Mouse (Mus musculus) spleen, adult 2 months (tissue): ENCODE measurements around the gene Ubash3b. TPM values are rescaled to one million over a fixed set of nuclear protein-coding genes. Genes with fewer than 3 reads are reported as not detected.

ENCODE experiments used
- DNase-seq, 2 experiments: peaks; one replicate each; pipeline versions ENCODE4 v3.0.0 to v3.0.0-alpha.2; 2012 to 2021; ENCODE audit warnings: low spot score in 2 of 2, low read depth in 1 of 2
- H3K27ac ChIP-seq: fragments of 200-500 bp; 2 replicates; pipeline ENCODE4 v1.5.1; 2012; ENCODE audit warnings: low read length, inconsistent platforms; ENCODE audit not compliant: insufficient read depth
- H3K27me3 ChIP-seq: fragments of 200-500 bp; 2 replicates; pipeline ENCODE4 v1.6.1; 2012; ENCODE audit warnings: mild to moderate bottlenecking, moderate library complexity, low read length, inconsistent platforms; ENCODE audit not compliant: control insufficient read depth, insufficient read depth
- H3K36me3 ChIP-seq: fragments of 200-500 bp; 2 replicates; pipeline ENCODE4 v1.6.1; 2012; ENCODE audit warnings: mild to moderate bottlenecking, low read length, inconsistent platforms; ENCODE audit not compliant: control insufficient read depth, insufficient read depth
- H3K4me1 ChIP-seq: fragments of 200-500 bp; 2 replicates; pipeline ENCODE4 v1.6.1; 2011; ENCODE audit warnings: inconsistent platforms; ENCODE audit not compliant: control insufficient read depth, insufficient read depth, insufficient read length
- H3K4me3 ChIP-seq: fragments of 200-500 bp; 2 replicates; pipeline ENCODE4 v1.5.1; 2011; ENCODE audit warnings: mild to moderate bottlenecking, inconsistent platforms; ENCODE audit not compliant: insufficient read depth, insufficient read length; ENCODE audit errors: extremely low read depth
- CTCF ChIP-seq: fragments of 200-500 bp; IDR thresholded peaks from 2 replicates; pipeline ENCODE4 v1.5.1; 2011; ENCODE audit warnings: mild to moderate bottlenecking, inconsistent platforms; ENCODE audit not compliant: insufficient read depth, insufficient read length, insufficient replicate concordance; ENCODE audit errors: extremely low read depth
- POLR2A ChIP-seq: fragments of 200-500 bp; IDR thresholded peaks from 2 replicates; pipeline ENCODE4 v1.6.1; 2011; ENCODE audit warnings: low read depth, low read length, inconsistent platforms
- WGBS: fragments of 180-500 bp; shearing (Covaris S2); methylation state at CpG from one replicate; pipeline ENCODE4 v1.1.7; 2018; 5-methylcytosine and 5-hydroxymethylcytosine counted together
- polyA plus RNA-seq: library from polyadenylated mRNA; depleted of rRNA; stranded (reverse); fragments of >200 nt; gene quantifications from 2 replicates; pipeline ENCODE4 v1.2.3, GENCODE M21; 2012

Ubash3b gene
- polyA plus RNA-seq, 1 experiment, result 10.2 TPM

DNA sequence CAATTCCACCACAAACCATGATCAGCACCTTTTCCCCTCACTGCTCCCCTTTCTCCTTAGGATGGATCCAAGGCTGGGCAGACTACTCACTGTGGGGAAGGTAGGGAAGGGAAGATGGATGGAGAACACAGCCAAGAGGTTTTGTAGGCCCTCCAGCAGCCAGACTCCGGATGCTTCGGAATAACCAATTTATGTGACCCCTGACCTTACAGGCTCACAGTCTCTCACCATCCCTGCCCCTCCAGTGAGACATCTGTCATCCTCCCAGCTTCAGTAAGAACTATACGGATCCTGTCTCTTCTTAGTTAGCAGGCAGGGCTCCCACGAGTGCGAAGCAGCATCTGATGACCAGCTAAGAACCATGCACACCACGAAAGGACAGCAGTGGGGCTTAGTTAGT, 100.9 kb downstream of the Ubash3b start:
- 93% methylated on average over 6 of the region's 6 CpGs for WGBS
- no peaks in the 10 kb centered on the region for H3K4me1 ChIP-seq
- TF ChIP-seq CTCF (no peak), POLR2A (no peak)
- H3K27ac ChIP-seq, result no peak overlapping the region
- H3K36me3 ChIP-seq, result no peaks in the 10 kb centered on the region
- H3K4me3 ChIP-seq, result no peak overlapping the region
- no peaks in the 10 kb centered on the region for H3K27me3 ChIP-seq
- no peak for DNase-seq

DNA sequence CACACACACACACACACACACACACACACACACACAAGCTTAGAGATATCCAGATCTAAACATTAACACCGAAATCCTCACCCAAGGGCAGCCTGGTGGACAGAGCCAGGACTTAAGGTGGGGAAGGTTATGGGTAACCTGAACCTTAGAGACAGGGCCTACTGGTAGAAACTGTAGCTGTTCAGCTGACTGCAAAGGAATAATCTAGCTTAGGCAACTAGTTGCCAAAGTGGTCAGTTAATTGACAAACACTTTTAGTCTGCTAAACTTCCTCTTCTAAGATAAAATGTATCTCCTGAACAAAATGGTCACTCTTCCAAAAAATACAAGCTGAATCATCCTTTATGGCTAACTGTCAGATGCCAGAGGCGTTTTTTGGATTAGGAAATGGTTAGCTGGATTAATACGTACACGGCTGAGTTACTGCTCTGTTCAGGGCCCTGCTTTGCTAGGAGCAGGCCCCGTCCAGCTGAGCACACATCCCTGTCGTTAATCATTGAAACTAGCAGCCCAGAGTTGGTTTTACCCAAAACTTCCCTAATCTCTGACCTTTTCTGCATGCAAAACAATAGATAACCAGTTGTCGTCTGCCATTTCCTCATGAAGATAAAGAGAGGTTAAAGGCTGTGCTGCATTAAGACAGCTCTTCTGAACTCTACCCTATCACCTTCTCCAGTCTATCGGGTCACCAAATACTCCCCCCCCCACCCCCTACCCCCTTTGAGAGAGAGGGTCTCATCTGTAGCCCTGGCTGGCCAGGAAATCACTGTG, 102.5 kb downstream of the Ubash3b start:
- 62% methylated on average over 8 of the region's 8 CpGs for WGBS

GRCm38 (mm10) chr9:41054166-41054565, 107.3 kb downstream of the Ubash3b start:
- DNase-seq, result no peak
- 84% methylated on average over 9 of the region's 9 CpGs for WGBS
- H3K4me1 ChIP-seq, result no peaks in the 10 kb centered on the region
- H3K27ac ChIP-seq, result no peak overlapping the region
- H3K4me3 ChIP-seq, result no peak overlapping the region
- no peaks in the 10 kb centered on the region for H3K27me3 ChIP-seq
- no peak for TF ChIP-seq CTCF
- TF ChIP-seq POLR2A, result no peak
- no peaks in the 10 kb centered on the region for H3K36me3 ChIP-seq

More for the DNA sequence above, 102.5 kb downstream of the Ubash3b start:
- Histone ChIP-seq H3K4me3 (no peak overlapping the region), H3K36me3 (no peaks in the 10 kb centered on the region), H3K27me3 (no peaks in the 10 kb centered on the region), H3K4me1 (no peaks in the 10 kb centered on the region), H3K27ac (no peak overlapping the region)
- TF ChIP-seq CTCF, result no peak
- TF ChIP-seq POLR2A, result no peak
- no peak for DNase-seq

- Histone ChIP-seq H3K36me3 (no peaks in the 10 kb centered on the region), H3K4me1 (0 out of 2 replicates have a peak, but pooled peaks cover under 1% of the 10 kb centered on the region), H3K4me3 (no peak overlapping the region), H3K27ac (no peak overlapping the region), H3K27me3 (no peaks in the 10 kb centered on the region)
- TF ChIP-seq CTCF (no peak), POLR2A (no peak)
- 80% methylated on average over 4 of the region's 4 CpGs for WGBS
- DNase-seq, result no peak
Measured at GRCm38 (mm10) chr9:41053478-41053877, 108.0 kb downstream of the Ubash3b start.

GRCm38 (mm10) chr9:41051080-41051932, 110.2 kb downstream of the Ubash3b start:
- 73% methylated on average over 11 of the region's 11 CpGs for WGBS
- no peak overlapping the region for H3K4me3 ChIP-seq
- peaks cover 4% of the 10 kb centered on the region; the same call in 1 of the 2 replicates for H3K4me1 ChIP-seq
- H3K36me3 ChIP-seq, result no peaks in the 10 kb centered on the region
- TF ChIP-seq POLR2A, result no peak
- no peak for TF ChIP-seq CTCF
- H3K27ac ChIP-seq, result no peak overlapping the region
- H3K27me3 ChIP-seq, result no peaks in the 10 kb centered on the region
- no peak for DNase-seq

GRCm38 (mm10) chr9:41050331-41051079, 111.0 kb downstream of the Ubash3b start:
- Histone ChIP-seq H3K4me3 (no peak overlapping the region), H3K36me3 (no peaks in the 10 kb centered on the region), H3K27me3 (no peaks in the 10 kb centered on the region), H3K27ac (no peak overlapping the region), H3K4me1 (peaks cover 4% of the 10 kb centered on the region; the same call in 1 of the 2 replicates)
- no peak for TF ChIP-seq CTCF
- TF ChIP-seq POLR2A, result no peak
- DNase-seq, result no peak
- 91% methylated on average over 12 of the region's 12 CpGs for whole genome bisulfite sequencing
